Mouse (Mus musculus) liver, embryonic 12.5 days (tissue): ENCODE data around the gene Cd7. TPM values are rescaled to one million over a fixed set of nuclear protein-coding genes. Genes with fewer than 3 reads are reported as not detected.
A peak's percentile ranks its signal among the peaks of the same experiment; 100 is the strongest.
"Not testable (repeated sequence)": the region's sequence is repeated elsewhere in the genome, so short reads cannot be mapped to it uniquely, and the experiment has no call there.

ENCODE experiments used
- ATAC-seq: fragments of 200-750 bp; cut with Nextera tagmentation; 2 replicates; pipeline ENCODE4 v1.8.0; 2017; ENCODE audit warnings: moderate number of reproducible peaks, mild to moderate bottlenecking, moderate library complexity
- H3K27ac ChIP-seq: fragments of 300-500 bp; sonication (generic); 2 replicates; pipeline ENCODE4 v1.5.1; 2016; ENCODE audit warnings: mild to moderate bottlenecking
- H3K27me3 ChIP-seq: fragments of 300-500 bp; sonication (generic); replicated peaks from 2 replicates; pipeline ENCODE4 v1.6.1; 2016; ENCODE audit warnings: mild to moderate bottlenecking, moderate library complexity
- H3K36me3 ChIP-seq: fragments of 300-500 bp; sonication (generic); 2 replicates; pipeline ENCODE4 v1.6.1; 2016; ENCODE audit warnings: mild to moderate bottlenecking, moderate library complexity
- H3K4me1 ChIP-seq: fragments of 300-500 bp; sonication (generic); 2 replicates; pipeline ENCODE4 v1.6.1; 2016
- H3K4me2 ChIP-seq: fragments of 300-500 bp; sonication (generic); 2 replicates; pipeline ENCODE4 v1.6.1; 2016; ENCODE audit warnings: mild to moderate bottlenecking, moderate library complexity
- H3K4me3 ChIP-seq: fragments of 300-500 bp; sonication (generic); 2 replicates; pipeline ENCODE4 v1.5.1; 2016; ENCODE audit warnings: mild to moderate bottlenecking, moderate library complexity
- H3K9ac ChIP-seq: fragments of 300-500 bp; sonication (generic); 2 replicates; pipeline ENCODE4 v1.6.1; 2016; ENCODE audit warnings: mild to moderate bottlenecking, moderate library complexity
- H3K9me3 ChIP-seq: fragments of 300-500 bp; sonication (generic); replicated peaks from 2 replicates; pipeline ENCODE4 v1.6.1; 2016; ENCODE audit warnings: mild to moderate bottlenecking, moderate library complexity
- WGBS: fragments of 180-500 bp; shearing (Covaris S2); methylation state at CpG from one replicate; pipeline ENCODE4 v1.1.7; 2016; ENCODE audit not compliant: insufficient replicate concordance; 5-methylcytosine and 5-hydroxymethylcytosine counted together
- polyA plus RNA-seq: library from polyadenylated mRNA; unstranded; fragments of >200 nt; fragmentation: Nextera tagmentation; extraction: Ambion mirVana; gene quantifications from 2 replicates; pipeline ENCODE4 v1.2.1, GENCODE M21; 2016

Gene Cd7
- polyA plus RNA-seq, 1 experiment from 2014 or later: 0.33 TPM

GRCm38 (mm10) chr11:121045286-121045685, 6.1 kb upstream of the Cd7 start:
- WGBS: 50% methylated on average over 1 of the region's 1 CpGs
- Histone ChIP-seq H3K36me3 (no peaks in the 10 kb centered on the region), H3K27me3 (peaks cover 30% of the 10 kb centered on the region)

GRCm38 (mm10) chr11:121043025-121043424, 3.8 kb upstream of the Cd7 start:
- 26% methylated on average over 1 of the region's 1 CpGs for WGBS
- H3K4me2 ChIP-seq, ATAC-seq, H3K36me3 ChIP-seq, H3K27ac ChIP-seq, H3K4me3 ChIP-seq, H3K4me1 ChIP-seq, H3K9ac ChIP-seq, H3K9me3 ChIP-seq: not testable (repeated sequence)
- peaks cover 32% of the 10 kb centered on the region for H3K27me3 ChIP-seq

More at GRCm38 (mm10) chr11:121045286-121045685, 6.1 kb upstream of the Cd7 start:
- H3K9ac ChIP-seq: no peak overlapping the region
- H3K4me1 ChIP-seq: no peaks in the 10 kb centered on the region
- no peak for ATAC-seq
- no peaks in the 10 kb centered on the region for H3K9me3 ChIP-seq
- H3K4me2 ChIP-seq: no peak overlapping the region
- no peak overlapping the region for H3K4me3 ChIP-seq
- H3K27ac ChIP-seq: no peak overlapping the region

GRCm38 (mm10) chr11:121042480-121042879, 3.3 kb upstream of the Cd7 start:
- H3K9me3 ChIP-seq: no peaks in the 10 kb centered on the region
- H3K9ac ChIP-seq: no peak overlapping the region
- H3K4me1 ChIP-seq: no peaks in the 10 kb centered on the region
- WGBS: 61% methylated on average over 4 of the region's 4 CpGs
- H3K27me3 ChIP-seq: peaks cover 37% of the 10 kb centered on the region
- no peak overlapping the region for H3K4me3 ChIP-seq
- H3K27ac ChIP-seq: no peak overlapping the region
- H3K36me3 ChIP-seq: no peaks in the 10 kb centered on the region
- H3K4me2 ChIP-seq: no peak overlapping the region
- ATAC-seq: no peak

- WGBS: 59% methylated on average over 4 of the region's 4 CpGs
- Histone ChIP-seq H3K4me1 (no peaks in the 10 kb centered on the region), H3K9ac (no peak overlapping the region), H3K9me3 (no peaks in the 10 kb centered on the region), H3K27me3 (peaks cover 40% of the 10 kb centered on the region), H3K4me2 (no peak overlapping the region), H3K36me3 (no peaks in the 10 kb centered on the region), H3K4me3 (no peak overlapping the region), H3K27ac (no peak overlapping the region)
- no peak for ATAC-seq
These were observed 2.4 kb upstream of the Cd7 start for GRCm38 (mm10) chr11:121041636-121042035.

GRCm38 (mm10) chr11:121041212-121041611, 2.0 kb upstream of the Cd7 start:
- no peaks in the 10 kb centered on the region for H3K36me3 ChIP-seq
- H3K4me1 ChIP-seq: no peaks in the 10 kb centered on the region
- no peak overlapping the region for H3K9ac ChIP-seq
- no peak overlapping the region for H3K4me2 ChIP-seq
- H3K4me3 ChIP-seq: no peak overlapping the region
- H3K27ac ChIP-seq: no peak overlapping the region
- H3K27me3 ChIP-seq: peaks cover 45% of the 10 kb centered on the region
- WGBS: 9% methylated on average over 4 of the region's 4 CpGs
- H3K9me3 ChIP-seq: no peaks in the 10 kb centered on the region
- ATAC-seq: no peak

GRCm38 (mm10) chr11:121038366-121039240, 615 bp downstream of the Cd7 start:
- ATAC-seq: no peak
- WGBS: 68% methylated on average over 11 of the region's 11 CpGs
- Histone ChIP-seq H3K27ac (no peak overlapping the region), H3K9ac (no peak overlapping the region), H3K9me3 (no peaks in the 10 kb centered on the region), H3K4me3 (no peak overlapping the region), H3K4me1 (no peaks in the 10 kb centered on the region), H3K4me2 (no peak overlapping the region), H3K36me3 (no peaks in the 10 kb centered on the region), H3K27me3 (peaks cover 43% of the 10 kb centered on the region)

- Histone ChIP-seq H3K9ac (no peak overlapping the region), H3K27ac (no peak overlapping the region), H3K4me2 (no peak overlapping the region), H3K4me3 (no peak overlapping the region), H3K27me3 (peaks cover 38% of the 10 kb centered on the region; the same call in 1 of the 2 replicates), H3K9me3 (no peaks in the 10 kb centered on the region), H3K4me1 (no peaks in the 10 kb centered on the region), H3K36me3 (no peaks in the 10 kb centered on the region)
- WGBS: 41% methylated on average over 5 of the region's 5 CpGs
- no peak for ATAC-seq
These were observed 6.1 kb downstream of the Cd7 start for GRCm38 (mm10) chr11:121033118-121033517.

- Histone ChIP-seq H3K27ac (no peak overlapping the region), H3K36me3 (no peaks in the 10 kb centered on the region), H3K9me3 (no peaks in the 10 kb centered on the region), H3K4me2 (no peak overlapping the region), H3K4me1 (peaks cover 13% of the 10 kb centered on the region), H3K4me3 (no peak overlapping the region), H3K27me3 (peaks cover 9% of the 10 kb centered on the region; the same call in 1 of the 2 replicates), H3K9ac (no peak overlapping the region)
- 23% methylated on average over 7 of the region's 7 CpGs for WGBS
- ATAC-seq: no peak; the same call in 1 of the 2 replicates
These were observed 12.0 kb downstream of the Cd7 start for GRCm38 (mm10) chr11:121027259-121027658.

- Histone ChIP-seq H3K27me3 (peaks cover 9% of the 10 kb centered on the region; the same call in 1 of the 2 replicates), H3K4me2 (no peak overlapping the region), H3K36me3 (no peaks in the 10 kb centered on the region), H3K4me3 (no peak overlapping the region), H3K27ac (no peak overlapping the region), H3K4me1 (peaks cover 13% of the 10 kb centered on the region), H3K9me3 (no peaks in the 10 kb centered on the region), H3K9ac (no peak overlapping the region)
- WGBS: 24% methylated on average over 6 of the region's 6 CpGs
- ATAC-seq: no peak
These were observed 15.1 kb downstream of the Cd7 start for GRCm38 (mm10) chr11:121024163-121024562.

GRCm38 (mm10) chr11:121019501-121019900, 19.7 kb downstream of the Cd7 start:
- no peak overlapping the region for H3K27ac ChIP-seq
- H3K4me3 ChIP-seq: no peak overlapping the region
- no peak for ATAC-seq
- WGBS: 66% methylated on average over 5 of the region's 5 CpGs
- 0 out of 2 replicates have a peak, but pooled peaks cover 4% of the 10 kb centered on the region for H3K4me1 ChIP-seq
- H3K4me2 ChIP-seq: no peak overlapping the region
- H3K36me3 ChIP-seq: no peaks in the 10 kb centered on the region
- no peak overlapping the region for H3K9ac ChIP-seq
- no peaks in the 10 kb centered on the region for H3K9me3 ChIP-seq
- peaks cover 18% of the 10 kb centered on the region; the same call in 1 of the 2 replicates for H3K27me3 ChIP-seq

- H3K36me3 ChIP-seq: no peaks in the 10 kb centered on the region
- H3K27ac ChIP-seq: no peak overlapping the region
- peak; percentile 51; the same call in 1 of the 2 replicates for ATAC-seq
- peaks cover 32% of the 10 kb centered on the region; the same call in 1 of the 2 replicates for H3K27me3 ChIP-seq
- no peaks in the 10 kb centered on the region for H3K4me1 ChIP-seq
- 19% methylated on average over 3 of the region's 3 CpGs for WGBS
- no peak overlapping the region for H3K4me2 ChIP-seq
- no peaks in the 10 kb centered on the region for H3K9me3 ChIP-seq
- no peak overlapping the region for H3K9ac ChIP-seq
- no peak overlapping the region for H3K4me3 ChIP-seq
These were observed 21.5 kb downstream of the Cd7 start for GRCm38 (mm10) chr11:121017703-121018102.

GRCm38 (mm10) chr11:121015472-121015871, 23.7 kb downstream of the Cd7 start:
- Histone ChIP-seq H3K27me3 (peaks cover 25% of the 10 kb centered on the region; the same call in 1 of the 2 replicates), H3K9ac (no peak overlapping the region), H3K9me3 (no peaks in the 10 kb centered on the region), H3K4me2 (no peak overlapping the region), H3K4me1 (0 out of 2 replicates have a peak, but pooled peaks cover 2% of the 10 kb centered on the region), H3K27ac (no peak overlapping the region), H3K4me3 (no peak overlapping the region), H3K36me3 (no peaks in the 10 kb centered on the region)
- no peak for ATAC-seq
- WGBS: 47% methylated on average over 6 of the region's 6 CpGs
